ENCODE assay signal across 8 mouse cellular contexts in genomic region chr3:122728852-122729600, GRCm38 (mm10). TPM values are rescaled to one million over a fixed set of nuclear protein-coding genes. Genes with fewer than 3 reads are reported as not detected.
DNase-seq lines count a peak whose midpoint lies in the region; ATAC-seq and TF ChIP-seq lines count a peak whose summit lies in the region.

Pde5a (plus strand) TSS chr3:122728947.

- no peaks in the 10 kb centered on the region for H3K9me3 ChIP-seq in embryonic facial prominence, embryonic 15.5 days (replicated peaks)
- no peaks in the 10 kb centered on the region for H3K9me3 ChIP-seq in heart, embryonic 12.5 days (replicated peaks)
- no peaks in the 10 kb centered on the region for H3K9me3 ChIP-seq in kidney, embryonic 14.5 days (ENCODE audit: control insufficient read depth, low read length)
- H3K9me3 ChIP-seq in liver, embryonic 12.5 days (replicated peaks) = no peaks in the 10 kb centered on the region

- peaks cover 19% of the 10 kb centered on the region for H3K79me2 ChIP-seq in myocyte (ENCODE audit: control insufficient read depth, insufficient read depth)

- peak within 1 kb of the TSS; percentile 66 for H3K9ac ChIP-seq in embryonic facial prominence, embryonic 15.5 days
- H3K9ac ChIP-seq in heart, embryonic 12.5 days = peak within 1 kb of the TSS; percentile 83
- H3K9ac ChIP-seq in kidney, embryonic 14.5 days (ENCODE audit: low read depth, low read length) = peak within 1 kb of the TSS; percentile 77
- H3K9ac ChIP-seq in liver, embryonic 12.5 days = peak within 1 kb of the TSS; percentile 63

- peak in 1 of 2 experiments; percentile 29 for DNase-seq in layer of hippocampus, adult 18-20 months (ENCODE audit: low spot score in 2 of 2)
- no peak for DNase-seq in layer of hippocampus, adult 9-11 months
- peak; percentile 48 to 53 for DNase-seq in spleen, postnatal 36 days (ENCODE audit: low spot score in 2 of 2)

- peak; percentile 48 for TF ChIP-seq POLR2A in myocyte (IDR thresholded peaks at IDR 0.05; ENCODE audit: insufficient read length, low read depth)

- H3K4me2 ChIP-seq in embryonic facial prominence, embryonic 15.5 days (replicated peaks) = peak within 1 kb of the TSS; percentile 86
- peak within 1 kb of the TSS; percentile 87 for H3K4me2 ChIP-seq in heart, embryonic 12.5 days
- H3K4me2 ChIP-seq in kidney, embryonic 14.5 days (replicated peaks; ENCODE audit: low read depth, low read length) = peak within 1 kb of the TSS; percentile 76
- H3K4me2 ChIP-seq in liver, embryonic 12.5 days = peak within 1 kb of the TSS; percentile 90
- H3K4me2 ChIP-seq in myocyte (ENCODE audit: low read depth) = peak within 1 kb of the TSS; percentile 81

- WGBS in embryonic facial prominence, embryonic 15.5 days = under 1% methylated on average over 49 of the region's 49 CpGs
- WGBS in heart, embryonic 12.5 days = under 1% methylated on average over 49 of the region's 49 CpGs
- under 1% methylated on average over 49 of the region's 49 CpGs for WGBS in kidney, embryonic 14.5 days
- under 1% methylated on average over 49 of the region's 49 CpGs for WGBS in liver, embryonic 12.5 days (ENCODE audit: insufficient replicate concordance)

- H3K36me3 ChIP-seq in embryonic facial prominence, embryonic 15.5 days = no peaks in the 10 kb centered on the region
- no peaks in the 10 kb centered on the region for H3K36me3 ChIP-seq in heart, embryonic 12.5 days
- no peaks in the 10 kb centered on the region for H3K36me3 ChIP-seq in kidney, embryonic 14.5 days (ENCODE audit: control insufficient read depth, insufficient read depth, low read length)
- H3K36me3 ChIP-seq in liver, embryonic 12.5 days = no peaks in the 10 kb centered on the region
- H3K36me3 ChIP-seq in myocyte (ENCODE audit: control insufficient read depth, insufficient read depth) = no peaks in the 10 kb centered on the region

- H3K4me3 ChIP-seq in embryonic facial prominence, embryonic 15.5 days (replicated peaks) = peak within 1 kb of the TSS; percentile 76
- peak within 1 kb of the TSS; percentile 67 for H3K4me3 ChIP-seq in heart, embryonic 12.5 days
- peak within 1 kb of the TSS; percentile 72 for H3K4me3 ChIP-seq in kidney, embryonic 14.5 days (ENCODE audit: low read length)
- H3K4me3 ChIP-seq in liver, embryonic 12.5 days = peak within 1 kb of the TSS; percentile 66
- peak within 1 kb of the TSS; percentile 89 for H3K4me3 ChIP-seq in myocyte

- ATAC-seq in embryonic facial prominence, embryonic 15.5 days (ENCODE audit: insufficient number of reproducible peaks, low FRiP score, low TSS enrichment, low read depth) = peak; percentile 51
- ATAC-seq in heart, embryonic 12.5 days (ENCODE audit: insufficient number of reproducible peaks, low FRiP score) = peak; percentile 63
- ATAC-seq in kidney, embryonic 14.5 days (ENCODE audit: low FRiP score, low TSS enrichment) = peak; percentile 53
- peak; percentile 69 for ATAC-seq in liver, embryonic 12.5 days

- peak within 1 kb of the TSS; percentile 94 for H3K27ac ChIP-seq in embryonic facial prominence, embryonic 15.5 days (replicated peaks)
- H3K27ac ChIP-seq in heart, embryonic 12.5 days (ENCODE audit: poor library complexity, severe bottlenecking) = peak within 1 kb of the TSS; percentile 79
- H3K27ac ChIP-seq in kidney, embryonic 14.5 days (ENCODE audit: low read depth, low read length) = peak within 1 kb of the TSS; percentile 88
- H3K27ac ChIP-seq in liver, embryonic 12.5 days = peak within 1 kb of the TSS; percentile 63

- H3ac ChIP-seq in myocyte (ENCODE audit: control insufficient read depth, insufficient read length) = peak within 1 kb of the TSS; percentile 53

- 0 out of 2 replicates have a peak, but pooled peaks cover 10% of the 10 kb centered on the region for H3K4me1 ChIP-seq in embryonic facial prominence, embryonic 15.5 days
- peaks cover 4% of the 10 kb centered on the region for H3K4me1 ChIP-seq in heart, embryonic 12.5 days (replicated peaks)
- 0 out of 2 replicates have a peak, but pooled peaks cover 4% of the 10 kb centered on the region for H3K4me1 ChIP-seq in kidney, embryonic 14.5 days (ENCODE audit: control insufficient read depth, insufficient read depth, low read length)
- peaks cover 16% of the 10 kb centered on the region; the same call in 1 of the 2 replicates for H3K4me1 ChIP-seq in liver, embryonic 12.5 days

- H3K27me3 ChIP-seq in embryonic facial prominence, embryonic 15.5 days = no peaks in the 10 kb centered on the region
- H3K27me3 ChIP-seq in heart, embryonic 12.5 days (replicated peaks) = no peaks in the 10 kb centered on the region
- H3K27me3 ChIP-seq in kidney, embryonic 14.5 days (ENCODE audit: control insufficient read depth, insufficient read depth, low read length) = no peaks in the 10 kb centered on the region
- peaks cover 39% of the 10 kb centered on the region for H3K27me3 ChIP-seq in liver, embryonic 12.5 days (replicated peaks)
- no peaks in the 10 kb centered on the region for H3K27me3 ChIP-seq in myocyte (ENCODE audit: control insufficient read depth, insufficient read depth, insufficient read length)

TF ChIP-seq in myocyte, 11 proteins besides CTCF, POLR2A, EP300 and RAD21:
- TF ChIP-seq E2F4 (IDR thresholded peaks at IDR 0.05; ENCODE audit: insufficient read depth) (no peak), USF1 (IDR thresholded peaks at IDR 0.05; ENCODE audit: low read depth) (no peak), MYOG (IDR thresholded peaks at IDR 0.05; ENCODE audit: control insufficient read depth in 1 of 3, insufficient read depth in 1 of 3, insufficient read length in 2 of 3, low read depth in 2 of 3) (peak in 1 of 3 experiments; percentile 7), CEBPB (IDR thresholded peaks at IDR 0.05; ENCODE audit: insufficient read depth, poor library complexity, severe bottlenecking) (no peak), MAX (IDR thresholded peaks at IDR 0.05; ENCODE audit: low read depth) (no peak)

RNA-seq across cellular contexts. Expression of gene Pde5a, which starts in this region (rescaled TPM):
- 10 to 100 TPM; 17.6 to 17.7 TPM for total RNA-seq in layer of hippocampus, adult 18-20 months (2021)
- 5.0 and 6.1 TPM in 2 replicates for polyA plus RNA-seq in embryonic facial prominence, embryonic 15.5 days (2015; fragmentation: Nextera tagmentation; extraction: Ambion mirVana)
- polyA plus RNA-seq in heart, embryonic 12.5 days (2016; fragmentation: Nextera tagmentation; extraction: Ambion mirVana) = 2.4 and 2.5 TPM in 2 replicates
- 5.7 and 7.4 TPM in 2 replicates for polyA plus RNA-seq in kidney, embryonic 14.5 days (2014; fragmentation: Nextera tagmentation; extraction: Ambion mirVana)
- polyA plus RNA-seq in liver, embryonic 12.5 days (2016; fragmentation: Nextera tagmentation; extraction: Ambion mirVana) = 2.6 and 2.9 TPM in 2 replicates
- 4.5 TPM for polyA plus RNA-seq in myocyte (2012; fragmentation: generic; extraction: Trizol)
